Mouse (Mus musculus): Measurements from ENCODE around the gene Cer1.

DNA sequence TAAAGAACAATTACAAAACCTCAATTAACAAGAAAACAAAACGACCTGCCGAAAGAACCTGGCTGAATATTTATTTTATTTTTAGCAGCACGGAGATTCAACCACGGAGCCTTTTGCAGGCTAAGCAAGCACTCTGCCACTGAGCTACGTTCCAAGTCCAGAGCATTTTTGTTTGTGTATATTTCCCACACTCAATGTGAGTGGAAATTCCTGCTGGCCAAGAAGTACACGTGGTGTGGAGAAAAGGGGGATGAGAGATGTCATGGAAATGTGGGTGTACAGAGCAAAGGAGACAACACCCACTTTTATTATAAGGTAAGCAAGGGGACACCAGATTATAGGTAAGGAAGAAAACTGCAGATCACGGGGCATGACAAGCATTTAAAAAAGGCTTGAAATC, 30.6 kb upstream of the Cer1 start:
- TF ChIP-seq CTCF (IDR thresholded peaks at IDR 0.05; ENCODE audit: control insufficient read depth, insufficient read depth, insufficient read length), result no peak
- no peak for TF ChIP-seq MAX (IDR thresholded peaks at IDR 0.05)
